Mouse (Mus musculus): ENCODE measurements at regions not wholly inside any gene's neighbourhood (a gene's known extent, or its start where the extent isn't known, plus 50 kb on each side); places are given as distances from the start of the nearest gene placed in this dataset.

DNA sequence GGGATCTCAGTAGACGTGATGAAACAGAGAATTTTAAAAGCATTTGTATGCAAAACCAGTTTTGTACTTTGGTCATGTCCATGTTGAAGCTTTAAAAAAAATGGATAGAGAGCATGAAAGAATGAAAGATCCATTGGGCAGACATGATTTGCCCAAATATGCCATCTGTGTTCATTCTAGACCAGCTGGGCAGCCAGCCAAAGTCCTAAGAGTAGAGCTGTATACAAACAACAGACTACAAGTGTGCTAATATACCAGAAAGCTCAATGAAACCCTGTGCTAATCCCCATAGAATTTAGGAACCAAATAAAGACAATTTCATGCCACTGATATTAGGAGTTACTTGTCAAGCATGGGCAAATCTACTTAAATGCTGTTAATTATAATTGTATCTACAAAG lies 105.1 kb upstream of the Zwint start:
- TF ChIP-seq CTCF (IDR thresholded peaks at IDR 0.05; ENCODE audit: insufficient read depth, low read depth, low read length) (no peak), POLR2A (IDR thresholded peaks at IDR 0.05; ENCODE audit: insufficient read depth, low read depth, low read length) (no peak)
